Mouse (Mus musculus): ENCODE data around the gene Ehmt1. TPM values are rescaled to one million over a fixed set of nuclear protein-coding genes. Genes with fewer than 3 reads are reported as not detected.
A peak's percentile ranks its signal among the peaks of the same experiment; 100 is the strongest.

The Ehmt1 gene
- polyA plus RNA-seq, 1 experiment from 2014 or later: 132 TPM

- Histone ChIP-seq H3K9me3 (no peaks in the 10 kb centered on the region), H3K36me3 (no peaks in the 10 kb centered on the region), H3K27ac (replicated peaks) (peak overlapping the region; percentile 87), H3K27me3 (no peaks in the 10 kb centered on the region), H3K4me3 (0 out of 2 replicates have a peak overlapping the region, but pooled peaks have one; percentile 5), H3K9ac (replicated peaks) (no peak overlapping the region), H3K4me1 (peaks cover 45% of the 10 kb centered on the region), H3K4me2 (replicated peaks) (peak overlapping the region; percentile 19; the same call in 1 of the 2 replicates)
- ATAC-seq (replicated peaks): peak; percentile 74
- 43% methylated on average over 11 of the region's 11 CpGs for WGBS
These were observed 14.4 kb downstream of the Ehmt1 start for GRCm38 (mm10) chr2:24904823-24905652.

GRCm38 (mm10) chr2:24902999-24903398 lies 16.4 kb downstream of the Ehmt1 start:
- no peaks in the 10 kb centered on the region for H3K9me3 ChIP-seq
- no peak overlapping the region for H3K4me3 ChIP-seq
- H3K4me1 ChIP-seq: peaks cover 45% of the 10 kb centered on the region
- H3K27ac ChIP-seq (replicated peaks): no peak overlapping the region
- no peak overlapping the region for H3K9ac ChIP-seq (replicated peaks)
- ATAC-seq (replicated peaks): no peak
- WGBS: 87% methylated on average over 6 of the region's 6 CpGs
- H3K4me2 ChIP-seq (replicated peaks): no peak overlapping the region
- no peaks in the 10 kb centered on the region for H3K27me3 ChIP-seq
- 0 out of 2 replicates have a peak, but pooled peaks cover 2% of the 10 kb centered on the region for H3K36me3 ChIP-seq

GRCm38 (mm10) chr2:24901055-24901454 lies 18.4 kb downstream of the Ehmt1 start:
- Histone ChIP-seq H3K9me3 (no peaks in the 10 kb centered on the region), H3K9ac (replicated peaks) (no peak overlapping the region), H3K4me1 (peaks cover 37% of the 10 kb centered on the region), H3K4me2 (replicated peaks) (no peak overlapping the region), H3K27me3 (no peaks in the 10 kb centered on the region), H3K36me3 (0 out of 2 replicates have a peak, but pooled peaks cover 2% of the 10 kb centered on the region), H3K4me3 (no peak overlapping the region), H3K27ac (replicated peaks) (0 out of 2 replicates have a peak overlapping the region, but pooled peaks have one; percentile 34)
- 27% methylated on average over 5 of the region's 5 CpGs for WGBS
- no peak for ATAC-seq (replicated peaks)

GRCm38 (mm10) chr2:24899292-24899691 lies 20.1 kb downstream of the Ehmt1 start:
- Histone ChIP-seq H3K9me3 (no peaks in the 10 kb centered on the region), H3K9ac (replicated peaks) (no peak overlapping the region), H3K4me2 (replicated peaks) (no peak overlapping the region), H3K4me3 (no peak overlapping the region), H3K36me3 (0 out of 2 replicates have a peak, but pooled peaks cover 2% of the 10 kb centered on the region), H3K27me3 (no peaks in the 10 kb centered on the region), H3K27ac (replicated peaks) (no peak overlapping the region), H3K4me1 (peaks cover 23% of the 10 kb centered on the region)
- no peak for ATAC-seq (replicated peaks)
- WGBS: 91% methylated on average over 2 of the region's 2 CpGs

GRCm38 (mm10) chr2:24896761-24897160 lies 22.7 kb downstream of the Ehmt1 start:
- Histone ChIP-seq H3K9ac (replicated peaks) (no peak overlapping the region), H3K27ac (replicated peaks) (no peak overlapping the region), H3K4me2 (replicated peaks) (no peak overlapping the region), H3K36me3 (0 out of 2 replicates have a peak, but pooled peaks cover 2% of the 10 kb centered on the region), H3K4me1 (peaks cover 21% of the 10 kb centered on the region), H3K4me3 (no peak overlapping the region), H3K9me3 (no peaks in the 10 kb centered on the region), H3K27me3 (no peaks in the 10 kb centered on the region)
- 87% methylated on average over 4 of the region's 4 CpGs for WGBS
- ATAC-seq (replicated peaks): no peak

- Histone ChIP-seq H3K27ac (replicated peaks) (no peak overlapping the region), H3K9ac (replicated peaks) (no peak overlapping the region), H3K4me1 (0 out of 2 replicates have a peak, but pooled peaks cover 10% of the 10 kb centered on the region), H3K27me3 (no peaks in the 10 kb centered on the region), H3K9me3 (no peaks in the 10 kb centered on the region), H3K36me3 (0 out of 2 replicates have a peak, but pooled peaks cover 1% of the 10 kb centered on the region), H3K4me3 (no peak overlapping the region), H3K4me2 (replicated peaks) (no peak overlapping the region)
- WGBS: 78% methylated on average over 1 of the region's 1 CpGs
- ATAC-seq (replicated peaks): no peak
These were observed 25.2 kb downstream of the Ehmt1 start for GRCm38 (mm10) chr2:24894211-24894610.

- WGBS: 93% methylated on average over 5 of the region's 5 CpGs
- ATAC-seq (replicated peaks): no peak
- Histone ChIP-seq H3K4me3 (no peak overlapping the region), H3K27me3 (no peaks in the 10 kb centered on the region), H3K9me3 (no peaks in the 10 kb centered on the region), H3K36me3 (no peaks in the 10 kb centered on the region), H3K4me1 (0 out of 2 replicates have a peak, but pooled peaks cover 10% of the 10 kb centered on the region), H3K27ac (replicated peaks) (no peak overlapping the region), H3K9ac (replicated peaks) (no peak overlapping the region), H3K4me2 (replicated peaks) (no peak overlapping the region)
These were observed 27.1 kb downstream of the Ehmt1 start for GRCm38 (mm10) chr2:24892318-24892717.

- H3K4me1 ChIP-seq: 0 out of 2 replicates have a peak, but pooled peaks cover 10% of the 10 kb centered on the region
- H3K9ac ChIP-seq (replicated peaks): no peak overlapping the region
- H3K36me3 ChIP-seq: peaks cover 9% of the 10 kb centered on the region
- 71% methylated on average over 6 of the region's 6 CpGs for WGBS
- no peaks in the 10 kb centered on the region for H3K27me3 ChIP-seq
- H3K4me2 ChIP-seq (replicated peaks): no peak overlapping the region
- H3K9me3 ChIP-seq: no peaks in the 10 kb centered on the region
- no peak for ATAC-seq (replicated peaks)
- H3K27ac ChIP-seq (replicated peaks): no peak overlapping the region
- no peak overlapping the region for H3K4me3 ChIP-seq
These were observed 28.6 kb downstream of the Ehmt1 start for GRCm38 (mm10) chr2:24890541-24891447.

- H3K9me3 ChIP-seq: no peaks in the 10 kb centered on the region
- H3K27ac ChIP-seq (replicated peaks): no peak overlapping the region
- 88% methylated on average over 5 of the region's 5 CpGs for WGBS
- no peak overlapping the region for H3K4me3 ChIP-seq
- no peak for ATAC-seq (replicated peaks)
- H3K4me1 ChIP-seq: 0 out of 2 replicates have a peak, but pooled peaks cover 10% of the 10 kb centered on the region
- H3K4me2 ChIP-seq (replicated peaks): no peak overlapping the region
- peaks cover 20% of the 10 kb centered on the region for H3K36me3 ChIP-seq
- no peaks in the 10 kb centered on the region for H3K27me3 ChIP-seq
- no peak overlapping the region for H3K9ac ChIP-seq (replicated peaks)
These were observed 30.5 kb downstream of the Ehmt1 start for GRCm38 (mm10) chr2:24888895-24889294.

GRCm38 (mm10) chr2:24880686-24881085 lies 38.7 kb downstream of the Ehmt1 start:
- no peaks in the 10 kb centered on the region for H3K9me3 ChIP-seq
- H3K36me3 ChIP-seq: peaks cover 53% of the 10 kb centered on the region
- H3K4me3 ChIP-seq: no peak overlapping the region
- no peak for ATAC-seq (replicated peaks)
- no peak overlapping the region for H3K27ac ChIP-seq (replicated peaks)
- H3K27me3 ChIP-seq: no peaks in the 10 kb centered on the region
- H3K9ac ChIP-seq (replicated peaks): no peak overlapping the region
- no peak overlapping the region for H3K4me2 ChIP-seq (replicated peaks)
- H3K4me1 ChIP-seq: no peaks in the 10 kb centered on the region
- 96% methylated on average over 2 of the region's 2 CpGs for WGBS

GRCm38 (mm10) chr2:24870952-24871351 lies 48.5 kb downstream of the Ehmt1 start:
- no peaks in the 10 kb centered on the region for H3K27me3 ChIP-seq
- no peak overlapping the region for H3K4me2 ChIP-seq (replicated peaks)
- H3K27ac ChIP-seq (replicated peaks): no peak overlapping the region
- 0 out of 2 replicates have a peak, but pooled peaks cover 3% of the 10 kb centered on the region for H3K4me1 ChIP-seq
- no peaks in the 10 kb centered on the region for H3K9me3 ChIP-seq
- H3K4me3 ChIP-seq: no peak overlapping the region
- no peak overlapping the region for H3K9ac ChIP-seq (replicated peaks)
- 94% methylated on average over 1 of the region's 1 CpGs for WGBS
- H3K36me3 ChIP-seq: peaks cover 51% of the 10 kb centered on the region
- ATAC-seq (replicated peaks): no peak

- H3K9me3 ChIP-seq: no peaks in the 10 kb centered on the region
- ATAC-seq (replicated peaks): no peak
- H3K36me3 ChIP-seq: peaks cover 44% of the 10 kb centered on the region
- H3K27ac ChIP-seq (replicated peaks): no peak overlapping the region
- no peaks in the 10 kb centered on the region for H3K4me1 ChIP-seq
- H3K4me3 ChIP-seq: no peak overlapping the region
- WGBS: 90% methylated on average over 8 of the region's 8 CpGs
- H3K9ac ChIP-seq (replicated peaks): no peak overlapping the region
- H3K27me3 ChIP-seq: no peaks in the 10 kb centered on the region
- H3K4me2 ChIP-seq (replicated peaks): no peak overlapping the region
These were observed 56.4 kb downstream of the Ehmt1 start for GRCm38 (mm10) chr2:24863010-24863409.

Data from forebrain, embryonic 15.5 days (tissue).